Mouse (Mus musculus): Measurements from ENCODE around the gene Tmem106a. TPM values are rescaled to one million over a fixed set of nuclear protein-coding genes. Genes with fewer than 3 reads are reported as not detected.
"Not testable (repeated sequence)": the region's sequence is repeated elsewhere in the genome, so short reads cannot be mapped to it uniquely, and the experiment has no call there.

The Tmem106a gene
- polyA plus RNA-seq, 1 experiment = 0.05 TPM

GRCm38 (mm10) chr11:101614116-101614515 is 32.1 kb downstream of the Tmem106a start:
- Histone ChIP-seq H3K9me3 (ENCODE audit: control insufficient read depth, low read length) (no peaks in the 10 kb centered on the region), H3K4me3 (replicated peaks) (no peak overlapping the region), H3K36me3 (ENCODE audit: control insufficient read depth) (no peaks in the 10 kb centered on the region), H3K27me3 (ENCODE audit: control insufficient read depth) (peaks cover 3% of the 10 kb centered on the region; the same call in 1 of the 2 replicates), H3K4me1 (ENCODE audit: control insufficient read depth) (peaks cover 54% of the 10 kb centered on the region)
- no peak for TF ChIP-seq TAL1 (IDR thresholded peaks at IDR 0.05; ENCODE audit: low read length)
- TF ChIP-seq GATA1 (IDR thresholded peaks at IDR 0.05; ENCODE audit: low read length) = no peak

- Histone ChIP-seq H3K9me3 (ENCODE audit: control insufficient read depth, low read length) (no peaks in the 10 kb centered on the region), H3K36me3 (ENCODE audit: control insufficient read depth) (no peaks in the 10 kb centered on the region), H3K27me3 (ENCODE audit: control insufficient read depth) (peaks cover 3% of the 10 kb centered on the region; the same call in 1 of the 2 replicates), H3K4me3 (replicated peaks) (peak overlapping the region; percentile 13), H3K4me1 (ENCODE audit: control insufficient read depth) (peaks cover 53% of the 10 kb centered on the region)
- TF ChIP-seq TAL1 (IDR thresholded peaks at IDR 0.05; ENCODE audit: low read length) (no peak; the same call in 2 of the 3 replicates), GATA1 (IDR thresholded peaks at IDR 0.05; ENCODE audit: low read length) (no peak)
Observed at GRCm38 (mm10) chr11:101615380-101615779, 33.3 kb downstream of the Tmem106a start.

- H3K36me3 ChIP-seq (ENCODE audit: control insufficient read depth) = no peaks in the 10 kb centered on the region
- H3K27me3 ChIP-seq (ENCODE audit: control insufficient read depth) = peaks cover 3% of the 10 kb centered on the region; the same call in 1 of the 2 replicates
- H3K4me1 ChIP-seq (ENCODE audit: control insufficient read depth) = peaks cover 52% of the 10 kb centered on the region
- TF ChIP-seq TAL1 (IDR thresholded peaks at IDR 0.05; ENCODE audit: low read length) = no peak
- TF ChIP-seq GATA1 (IDR thresholded peaks at IDR 0.05; ENCODE audit: low read length) = no peak
- no peak overlapping the region for H3K4me3 ChIP-seq (replicated peaks)
- no peaks in the 10 kb centered on the region for H3K9me3 ChIP-seq (ENCODE audit: control insufficient read depth, low read length)
Observed at GRCm38 (mm10) chr11:101616104-101616503, 34.1 kb downstream of the Tmem106a start.

GRCm38 (mm10) chr11:101616948-101617767 is 35.1 kb downstream of the Tmem106a start:
- H3K4me1 ChIP-seq (ENCODE audit: control insufficient read depth) = peaks cover 52% of the 10 kb centered on the region
- H3K4me3 ChIP-seq (replicated peaks) = peak overlapping the region; percentile 23
- H3K9me3 ChIP-seq (ENCODE audit: control insufficient read depth, low read length) = peaks cover 5% of the 10 kb centered on the region
- peaks cover 3% of the 10 kb centered on the region; the same call in 1 of the 2 replicates for H3K27me3 ChIP-seq (ENCODE audit: control insufficient read depth)
- no peak for TF ChIP-seq TAL1 (IDR thresholded peaks at IDR 0.05; ENCODE audit: low read length)
- TF ChIP-seq GATA1 (IDR thresholded peaks at IDR 0.05; ENCODE audit: low read length) = no peak
- H3K36me3 ChIP-seq (ENCODE audit: control insufficient read depth) = no peaks in the 10 kb centered on the region

- TF ChIP-seq TAL1 (IDR thresholded peaks at IDR 0.05; ENCODE audit: low read length) (no peak), GATA1 (IDR thresholded peaks at IDR 0.05; ENCODE audit: low read length) (no peak)
- Histone ChIP-seq H3K36me3 (ENCODE audit: control insufficient read depth) (no peaks in the 10 kb centered on the region), H3K4me3 (replicated peaks) (no peak overlapping the region), H3K4me1 (ENCODE audit: control insufficient read depth) (peaks cover 52% of the 10 kb centered on the region), H3K9me3 (ENCODE audit: control insufficient read depth, low read length) (peaks cover 6% of the 10 kb centered on the region), H3K27me3 (ENCODE audit: control insufficient read depth) (peaks cover 3% of the 10 kb centered on the region; the same call in 1 of the 2 replicates)
Observed at GRCm38 (mm10) chr11:101617849-101618248, 35.8 kb downstream of the Tmem106a start.

- H3K9me3 ChIP-seq (ENCODE audit: control insufficient read depth, low read length) = peaks cover 11% of the 10 kb centered on the region
- H3K4me1 ChIP-seq (ENCODE audit: control insufficient read depth) = peaks cover 52% of the 10 kb centered on the region
- H3K36me3 ChIP-seq (ENCODE audit: control insufficient read depth) = no peaks in the 10 kb centered on the region
- TF ChIP-seq TAL1 (IDR thresholded peaks at IDR 0.05; ENCODE audit: low read length) = no peak
- no peak for TF ChIP-seq GATA1 (IDR thresholded peaks at IDR 0.05; ENCODE audit: low read length)
- H3K4me3 ChIP-seq (replicated peaks) = no peak overlapping the region
- peaks cover 3% of the 10 kb centered on the region; the same call in 1 of the 2 replicates for H3K27me3 ChIP-seq (ENCODE audit: control insufficient read depth)
Observed at GRCm38 (mm10) chr11:101618596-101618995, 36.6 kb downstream of the Tmem106a start.

GRCm38 (mm10) chr11:101620022-101620655 is 38.1 kb downstream of the Tmem106a start:
- Histone ChIP-seq H3K4me1 (ENCODE audit: control insufficient read depth) (peaks cover 39% of the 10 kb centered on the region), H3K9me3 (ENCODE audit: control insufficient read depth, low read length) (peaks cover 21% of the 10 kb centered on the region)
- H3K36me3 ChIP-seq (ENCODE audit: control insufficient read depth); H3K4me3 ChIP-seq (replicated peaks); H3K27me3 ChIP-seq (ENCODE audit: control insufficient read depth): not testable (repeated sequence)

- Histone ChIP-seq H3K27me3 (ENCODE audit: control insufficient read depth) (no peaks in the 10 kb centered on the region; the same call in 1 of the 2 replicates), H3K9me3 (ENCODE audit: control insufficient read depth, low read length) (peaks cover 21% of the 10 kb centered on the region), H3K4me3 (replicated peaks) (peak overlapping the region; percentile 78), H3K4me1 (ENCODE audit: control insufficient read depth) (peaks cover 39% of the 10 kb centered on the region), H3K36me3 (ENCODE audit: control insufficient read depth) (peaks cover 9% of the 10 kb centered on the region)
- no peak for TF ChIP-seq TAL1 (IDR thresholded peaks at IDR 0.05; ENCODE audit: low read length)
- no peak for TF ChIP-seq GATA1 (IDR thresholded peaks at IDR 0.05; ENCODE audit: low read length)
Observed at GRCm38 (mm10) chr11:101626649-101626994, 44.6 kb downstream of the Tmem106a start.
